Mouse (Mus musculus): ENCODE results near the gene Dip2b.

- TF ChIP-seq TCF3 (IDR thresholded peaks at IDR 0.05; ENCODE audit: insufficient read length, low read depth), result no peak
- no peak for TF ChIP-seq POLR2AphosphoS2 (IDR thresholded peaks at IDR 0.05; ENCODE audit: insufficient read length, low read depth)
- TF ChIP-seq POLR2A (IDR thresholded peaks at IDR 0.05; ENCODE audit: insufficient read length, low read depth), result no peak
- TF ChIP-seq MAX (IDR thresholded peaks at IDR 0.05; ENCODE audit: low read depth), result no peak
- no peak for TF ChIP-seq MYOG (IDR thresholded peaks at IDR 0.05; ENCODE audit: control insufficient read depth in 1 of 3, insufficient read depth in 1 of 3, insufficient read length in 2 of 3, low read depth in 2 of 3)
- TF ChIP-seq E2F4 (IDR thresholded peaks at IDR 0.05; ENCODE audit: insufficient read depth), result no peak
- TF ChIP-seq SRF (IDR thresholded peaks at IDR 0.05; ENCODE audit: control insufficient read depth, insufficient read length, low read depth), result no peak
- TF ChIP-seq MYOD1 (IDR thresholded peaks at IDR 0.05; ENCODE audit: control insufficient read depth in 1 of 3, insufficient read length in 2 of 3, low read depth in 2 of 3), result no peak
- no peak for TF ChIP-seq TCF12 (IDR thresholded peaks at IDR 0.05; ENCODE audit: insufficient read depth, poor library complexity, severe bottlenecking)
Measured at GRCm38 (mm10) chr15:100220916-100221315, 182.5 kb downstream of the Dip2b start.

Data from myocyte (in vitro differentiated cells).